Mouse (Mus musculus) lung, adult 2 months (tissue): ENCODE measurements around the gene Lbh.

ENCODE experiments used
- CTCF ChIP-seq: fragments of 200-500 bp; IDR thresholded peaks from 2 replicates; pipeline ENCODE4 v1.5.1; 2011; ENCODE audit warnings: mild to moderate bottlenecking, low read length, control low read depth; ENCODE audit not compliant: insufficient read depth
- POLR2A ChIP-seq: fragments of 200-500 bp; IDR thresholded peaks from 2 replicates; pipeline ENCODE4 v1.6.1; 2011; ENCODE audit warnings: low read depth, mild to moderate bottlenecking, control low read depth, low read length, borderline replicate concordance; ENCODE audit errors: extremely low read depth

GRCm38 (mm10) chr17:72960873-72961272 is 42.8 kb downstream of the Lbh start:
- no peak for TF ChIP-seq POLR2A
- TF ChIP-seq CTCF, result no peak
